Mouse (Mus musculus) kidney, embryonic 16.5 days (tissue): Measurements from ENCODE around the gene Cped1. TPM values are rescaled to one million over a fixed set of nuclear protein-coding genes. Genes with fewer than 3 reads are reported as not detected.
A peak's percentile ranks its signal among the peaks of the same experiment; 100 is the strongest.
"Not testable (repeated sequence)": the region's sequence is repeated elsewhere in the genome, so short reads cannot be mapped to it uniquely, and the experiment has no call there.

ENCODE experiments used
- ATAC-seq: fragments of 200-750 bp; cut with Nextera tagmentation; 2 replicates; pipeline ENCODE4 v1.8.0; 2017; ENCODE audit warnings: moderate TSS enrichment; ENCODE audit not compliant: low FRiP score, low TSS enrichment
- H3K27ac ChIP-seq: fragments of 300-500 bp; sonication (generic); 2 replicates; pipeline ENCODE4 v1.5.1; 2014; ENCODE audit warnings: low read length
- H3K27me3 ChIP-seq: fragments of 300-500 bp; sonication (generic); 2 replicates; pipeline ENCODE4 v1.6.1; 2014; ENCODE audit warnings: low read length, control low read depth, mixed read lengths; ENCODE audit not compliant: insufficient read depth
- H3K36me3 ChIP-seq: fragments of 300-500 bp; sonication (generic); 2 replicates; pipeline ENCODE4 v1.6.1; 2014; ENCODE audit warnings: low read length, control low read depth, mixed read lengths; ENCODE audit not compliant: insufficient read depth
- H3K4me1 ChIP-seq: fragments of 300-500 bp; sonication (generic); 2 replicates; pipeline ENCODE4 v1.6.1; 2014; ENCODE audit warnings: low read length, control low read depth, mixed read lengths; ENCODE audit not compliant: insufficient read depth
- H3K4me2 ChIP-seq: fragments of 300-500 bp; sonication (generic); replicated peaks from 2 replicates; pipeline ENCODE4 v1.6.1; 2014; ENCODE audit warnings: low read depth, low read length
- H3K4me3 ChIP-seq: fragments of 300-500 bp; sonication (generic); 2 replicates; pipeline ENCODE4 v1.5.1; 2014; ENCODE audit warnings: mild to moderate bottlenecking, low read length
- H3K9ac ChIP-seq: fragments of 300-500 bp; sonication (generic); replicated peaks from 2 replicates; pipeline ENCODE4 v1.6.1; 2014; ENCODE audit warnings: low read length
- H3K9me3 ChIP-seq: fragments of 300-500 bp; sonication (generic); 2 replicates; pipeline ENCODE4 v1.6.1; 2016; ENCODE audit warnings: low read length, control low read depth
- WGBS: fragments of 180-500 bp; shearing (Covaris S2); extraction: QIAGEN DNeasy Blood & Tissue Kit; methylation state at CpG from one replicate; pipeline ENCODE4 v1.1.7; 2014; 5-methylcytosine and 5-hydroxymethylcytosine counted together
- polyA plus RNA-seq: library from polyadenylated mRNA; unstranded; fragments of >200 nt; fragmentation: Nextera tagmentation; extraction: Ambion mirVana; gene quantifications from 2 replicates; pipeline ENCODE4 v1.2.1, GENCODE M21; 2015

Gene Cped1
- polyA plus RNA-seq, 1 experiment from 2014 or later = 35.4 TPM

- Histone ChIP-seq H3K4me2 (no peak overlapping the region), H3K9me3 (no peaks in the 10 kb centered on the region), H3K36me3 (no peaks in the 10 kb centered on the region), H3K27me3 (no peaks in the 10 kb centered on the region), H3K9ac (no peak overlapping the region), H3K4me3 (no peak overlapping the region), H3K4me1 (peaks cover 12% of the 10 kb centered on the region; the same call in 1 of the 2 replicates), H3K27ac (no peak overlapping the region)
- WGBS = 81% methylated on average over 3 of the region's 3 CpGs
- no peak for ATAC-seq
Measured at GRCm38 (mm10) chr6:22035895-22036294, 50.2 kb downstream of the Cped1 start.

DNA sequence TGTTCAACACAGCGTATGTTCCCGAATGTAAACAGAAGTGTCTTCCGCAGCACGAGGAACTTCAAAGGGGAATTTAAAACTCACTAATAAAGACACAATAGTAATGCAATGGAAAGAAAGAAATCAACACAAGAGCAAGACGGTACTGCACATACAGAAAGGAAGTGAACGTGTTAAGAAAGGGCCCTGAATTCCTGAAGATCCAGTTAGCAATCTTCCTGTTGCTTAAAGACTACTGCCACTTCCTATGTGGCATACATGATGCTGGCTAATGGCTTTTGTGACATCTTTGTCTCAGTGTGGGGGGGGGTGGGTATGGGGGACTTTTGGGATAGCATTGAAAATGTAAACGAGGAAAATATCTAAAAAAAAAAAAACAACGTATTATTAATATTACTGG, 50.7 kb downstream of the Cped1 start:
- no peak overlapping the region for H3K27ac ChIP-seq
- H3K9me3 ChIP-seq = no peaks in the 10 kb centered on the region
- no peaks in the 10 kb centered on the region for H3K27me3 ChIP-seq
- peaks cover 12% of the 10 kb centered on the region; the same call in 1 of the 2 replicates for H3K4me1 ChIP-seq
- no peak overlapping the region for H3K4me3 ChIP-seq
- ATAC-seq = no peak
- H3K4me2 ChIP-seq = no peak overlapping the region
- no peak overlapping the region for H3K9ac ChIP-seq
- WGBS = 69% methylated on average over 8 of the region's 8 CpGs
- H3K36me3 ChIP-seq = no peaks in the 10 kb centered on the region

GRCm38 (mm10) chr6:22036911-22037310, 51.2 kb downstream of the Cped1 start:
- no peak for ATAC-seq
- Histone ChIP-seq H3K27ac (no peak overlapping the region), H3K4me3 (no peak overlapping the region), H3K9ac (no peak overlapping the region), H3K36me3 (no peaks in the 10 kb centered on the region), H3K4me1 (peaks cover 15% of the 10 kb centered on the region; the same call in 1 of the 2 replicates), H3K9me3 (no peaks in the 10 kb centered on the region), H3K4me2 (no peak overlapping the region), H3K27me3 (no peaks in the 10 kb centered on the region)
- WGBS = 46% methylated on average over 1 of the region's 1 CpGs

DNA sequence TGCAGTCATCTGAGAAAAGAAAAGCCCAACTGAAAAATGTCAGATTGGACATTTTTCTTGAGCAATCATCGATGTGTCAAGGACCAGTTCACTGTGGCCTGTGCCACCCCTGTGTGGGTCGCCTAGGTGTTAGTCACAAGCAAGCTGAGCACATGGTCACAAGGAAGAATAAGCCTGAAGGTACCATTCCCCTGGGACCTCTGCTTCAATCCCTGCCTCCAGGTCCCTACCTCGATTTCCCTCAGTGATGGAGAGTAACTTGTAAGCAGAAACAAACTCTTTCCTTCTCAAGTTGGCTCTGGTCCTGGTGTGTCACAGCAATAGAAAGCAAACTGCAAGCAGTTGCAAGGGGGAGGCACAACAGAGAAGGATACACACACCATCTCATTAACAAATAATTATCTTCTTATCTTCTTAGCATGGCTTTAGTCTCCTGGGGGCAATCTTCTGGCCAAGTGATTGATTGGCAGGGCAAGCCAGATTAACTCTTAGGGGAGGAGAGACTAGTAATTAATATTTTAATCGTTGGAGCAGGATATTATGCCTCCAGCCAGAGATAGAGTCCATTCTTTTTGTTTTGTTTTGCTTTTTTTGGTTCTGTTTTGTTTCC, 51.8 kb downstream of the Cped1 start:
- peaks cover 16% of the 10 kb centered on the region; the same call in 1 of the 2 replicates for H3K4me1 ChIP-seq
- no peak overlapping the region for H3K9ac ChIP-seq
- no peaks in the 10 kb centered on the region for H3K36me3 ChIP-seq
- H3K4me2 ChIP-seq = no peak overlapping the region
- H3K9me3 ChIP-seq = no peaks in the 10 kb centered on the region
- WGBS = 57% methylated on average over 4 of the region's 4 CpGs
- no peak overlapping the region for H3K27ac ChIP-seq
- no peaks in the 10 kb centered on the region for H3K27me3 ChIP-seq
- no peak for ATAC-seq
- H3K4me3 ChIP-seq = no peak overlapping the region

DNA sequence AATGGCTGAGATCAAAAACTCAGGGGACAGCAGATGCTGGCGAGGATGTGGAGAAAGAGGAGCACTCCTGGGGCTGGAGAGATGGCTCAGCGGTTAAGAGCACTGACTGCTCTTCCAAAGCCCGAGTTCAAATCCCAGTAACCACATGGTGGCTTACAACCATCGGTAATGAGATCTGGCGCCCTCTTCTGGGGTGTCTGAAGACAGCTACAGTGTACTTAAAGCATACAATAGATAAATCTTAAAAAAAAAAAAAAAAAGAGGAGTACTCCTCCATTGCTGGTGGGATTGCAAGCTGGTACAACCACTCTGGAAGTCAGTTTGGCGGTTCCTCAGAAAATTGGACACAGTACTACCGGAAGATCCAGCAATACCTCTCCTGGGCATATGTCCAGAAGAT, 54.0 kb downstream of the Cped1 start:
- H3K9ac ChIP-seq, H3K4me2 ChIP-seq, H3K4me3 ChIP-seq, ATAC-seq, H3K36me3 ChIP-seq, H3K27me3 ChIP-seq, H3K4me1 ChIP-seq, H3K27ac ChIP-seq, H3K9me3 ChIP-seq: not testable (repeated sequence)
- 75% methylated on average over 7 of the region's 7 CpGs for WGBS

GRCm38 (mm10) chr6:22044880-22045605, 59.3 kb downstream of the Cped1 start:
- H3K27ac ChIP-seq = peak overlapping the region; percentile 62; the same call in 1 of the 2 replicates
- H3K4me1 ChIP-seq = peaks cover 22% of the 10 kb centered on the region
- whole genome bisulfite sequencing = 40% methylated on average over 9 of the region's 9 CpGs

DNA sequence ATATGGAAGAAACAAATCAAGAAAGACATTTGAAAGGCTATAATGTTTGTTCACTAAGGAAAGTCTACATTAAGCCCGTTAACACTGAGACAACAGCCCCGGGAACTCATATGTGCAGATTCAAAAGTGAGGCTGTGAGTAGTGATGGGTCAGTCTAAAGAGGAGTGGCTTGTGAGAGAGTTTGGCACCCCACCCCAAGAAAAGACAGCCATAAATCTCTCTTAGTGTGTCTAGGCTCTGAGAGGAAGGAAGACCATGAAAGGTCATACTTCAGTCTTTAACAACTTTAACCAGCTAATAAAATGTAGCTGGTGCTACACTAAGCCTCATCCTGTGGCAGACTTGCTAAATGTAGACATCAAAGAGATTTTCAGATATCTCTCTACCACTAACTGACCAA, 61.4 kb downstream of the Cped1 start:
- H3K9me3 ChIP-seq = no peaks in the 10 kb centered on the region
- no peak overlapping the region for H3K4me3 ChIP-seq
- no peak overlapping the region for H3K4me2 ChIP-seq
- 0 out of 2 replicates have a peak, but pooled peaks have one; percentile 40 for ATAC-seq
- no peak overlapping the region for H3K27ac ChIP-seq
- H3K36me3 ChIP-seq = 0 out of 2 replicates have a peak, but pooled peaks cover 1% of the 10 kb centered on the region
- H3K9ac ChIP-seq = no peak overlapping the region
- H3K27me3 ChIP-seq = no peaks in the 10 kb centered on the region
- peaks cover 18% of the 10 kb centered on the region; the same call in 1 of the 2 replicates for H3K4me1 ChIP-seq
- 38% methylated on average over 2 of the region's 2 CpGs for WGBS

More at GRCm38 (mm10) chr6:22044880-22045605, 59.3 kb downstream of the Cped1 start:
- Histone ChIP-seq H3K4me3 (no peak overlapping the region), H3K36me3 (no peaks in the 10 kb centered on the region), H3K27me3 (no peaks in the 10 kb centered on the region), H3K4me2 (no peak overlapping the region), H3K9ac (no peak overlapping the region), H3K9me3 (no peaks in the 10 kb centered on the region)
- ATAC-seq = peak; percentile 46; the same call in 1 of the 2 replicates

- WGBS = 86% methylated on average over 5 of the region's 5 CpGs
- peak overlapping the region; percentile 46; the same call in 1 of the 2 replicates for H3K27ac ChIP-seq
- H3K27me3 ChIP-seq = no peaks in the 10 kb centered on the region
- H3K4me3 ChIP-seq = no peak overlapping the region
- H3K4me1 ChIP-seq = peaks cover 18% of the 10 kb centered on the region; the same call in 1 of the 2 replicates
- no peak for ATAC-seq
- 0 out of 2 replicates have a peak, but pooled peaks cover 2% of the 10 kb centered on the region for H3K36me3 ChIP-seq
- H3K4me2 ChIP-seq = no peak overlapping the region
- no peak overlapping the region for H3K9ac ChIP-seq
- H3K9me3 ChIP-seq = no peaks in the 10 kb centered on the region
Measured at GRCm38 (mm10) chr6:22049093-22049492, 63.4 kb downstream of the Cped1 start.

GRCm38 (mm10) chr6:22051526-22051925, 65.8 kb downstream of the Cped1 start:
- Histone ChIP-seq H3K27ac (no peak overlapping the region), H3K27me3 (no peaks in the 10 kb centered on the region), H3K4me1 (peaks cover 9% of the 10 kb centered on the region; the same call in 1 of the 2 replicates), H3K9ac (no peak overlapping the region), H3K9me3 (no peaks in the 10 kb centered on the region), H3K4me3 (no peak overlapping the region), H3K4me2 (no peak overlapping the region), H3K36me3 (0 out of 2 replicates have a peak, but pooled peaks cover 2% of the 10 kb centered on the region)
- WGBS = 83% methylated on average over 3 of the region's 3 CpGs
- ATAC-seq = no peak

DNA sequence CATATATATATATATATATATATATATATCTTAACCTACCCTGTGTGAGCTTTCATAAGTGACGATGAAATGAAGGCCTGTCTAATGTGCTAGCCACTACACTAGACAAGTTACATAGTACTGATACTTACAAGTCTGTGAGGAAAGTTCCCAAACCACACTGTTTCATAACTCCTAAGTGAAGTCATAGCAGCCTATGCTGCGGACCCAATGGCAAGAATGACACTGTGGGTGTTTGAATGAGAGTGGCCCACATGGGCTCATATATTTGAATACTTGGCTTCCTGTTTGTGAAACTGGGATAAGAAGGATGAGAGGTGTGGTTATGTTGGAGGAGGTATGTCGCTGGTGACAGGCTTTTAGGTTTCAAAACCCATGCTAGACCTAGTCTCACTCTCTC, 67.3 kb downstream of the Cped1 start:
- 0 out of 2 replicates have a peak, but pooled peaks cover 2% of the 10 kb centered on the region for H3K36me3 ChIP-seq
- H3K27ac ChIP-seq = no peak overlapping the region
- H3K27me3 ChIP-seq = no peaks in the 10 kb centered on the region
- no peak for ATAC-seq
- H3K4me3 ChIP-seq = no peak overlapping the region
- H3K4me2 ChIP-seq = no peak overlapping the region
- no peaks in the 10 kb centered on the region for H3K9me3 ChIP-seq
- WGBS = 91% methylated on average over 3 of the region's 3 CpGs
- 0 out of 2 replicates have a peak, but pooled peaks cover 2% of the 10 kb centered on the region for H3K4me1 ChIP-seq
- no peak overlapping the region for H3K9ac ChIP-seq
